Mouse (Mus musculus) mouse embryonic stem cell (cell line): ENCODE measurements at regions not wholly inside any gene's neighbourhood (a gene's known extent, or its start where the extent isn't known, plus 50 kb on each side); places are given as distances from the start of the nearest gene placed in this dataset.
"Not testable (repeated sequence)": the region's sequence is repeated elsewhere in the genome, so short reads cannot be mapped to it uniquely, and the experiment has no call there.

Experiments
- in situ Hi-C, 2 experiments: fragments of 300-500 bp; cut with MboI; formaldehyde crosslinking; loops; 1 replicate in 1 of 2; 3 replicates in 1 of 2; pipeline ENCODE4 v1.14.3; 2019 to 2020; ENCODE audit warnings: low sequenced_read_pairs in 2 of 2, low pct_unique_long_range_greater_than_20kb in 1 of 2, mixed read lengths in 1 of 2; ENCODE audit not compliant: unreplicated experiment in 1 of 2

GRCm38 (mm10) chr9:25655767-25656513, 174.6 kb downstream of the Eepd1 start:
- in situ Hi-C loops: no loop called here

- in situ Hi-C loops: no loop called here
These were observed 175.2 kb downstream of the Eepd1 start for GRCm38 (mm10) chr9:25656534-25656933.

GRCm38 (mm10) chr9:25683635-25684333, 202.4 kb downstream of the Eepd1 start:
- in situ Hi-C loops: loop anchor here in 1 of 2 experiments (25.0 kb wide), 1 partner anchor 1104 kb away; no protein-coding TSS in a partner anchor

GRCm38 (mm10) chr9:25693632-25694031, 212.3 kb downstream of the Eepd1 start:
- in situ Hi-C loops: loop anchor here in 1 of 2 experiments (25.0 kb wide), 1 partner anchor 1094 kb away; no protein-coding TSS in a partner anchor

- in situ Hi-C loops: loop anchor here in 1 of 2 experiments (25.0 kb wide), 1 partner anchor 1092 kb away; no protein-coding TSS in a partner anchor
These were observed 213.7 kb downstream of the Eepd1 start for GRCm38 (mm10) chr9:25695018-25695417.

- in situ Hi-C loops: no loop called here
These were observed 232.3 kb downstream of the Eepd1 start for GRCm38 (mm10) chr9:25713636-25714035.

GRCm38 (mm10) chr9:25744162-25744561, 262.8 kb downstream of the Eepd1 start:
- in situ Hi-C loops: no loop called here

GRCm38 (mm10) chr9:25751138-25751537, 269.8 kb downstream of the Eepd1 start:
- in situ Hi-C loops: no loop called here

GRCm38 (mm10) chr9:25773899-25774298, 292.6 kb downstream of the Eepd1 start:
- in situ Hi-C loops: no loop called here

- in situ Hi-C loops: no loop called here
These were observed 301.3 kb downstream of the Eepd1 start for GRCm38 (mm10) chr9:25782631-25783030.

GRCm38 (mm10) chr9:25795142-25795910, 314.0 kb downstream of the Eepd1 start:
- in situ Hi-C loops: no loop called here

GRCm38 (mm10) chr9:25809562-25809961, 328.2 kb downstream of the Eepd1 start:
- in situ Hi-C loops: no loop called here

GRCm38 (mm10) chr9:25833295-25833694, 351.9 kb downstream of the Eepd1 start:
- in situ Hi-C loops: no loop called here

- in situ Hi-C loops: not testable (repeated sequence)
These were observed 368.6 kb downstream of the Eepd1 start for GRCm38 (mm10) chr9:25849914-25850313.

- in situ Hi-C loops: not testable (repeated sequence)
These were observed 369.3 kb downstream of the Eepd1 start for GRCm38 (mm10) chr9:25850608-25851007.

- in situ Hi-C loops: no loop called here
These were observed 373.2 kb downstream of the Eepd1 start for GRCm38 (mm10) chr9:25854545-25854944.

GRCm38 (mm10) chr9:25870260-25870659, 388.9 kb downstream of the Eepd1 start:
- in situ Hi-C loops: no loop called here

GRCm38 (mm10) chr9:25896333-25896905, 415.1 kb downstream of the Eepd1 start:
- in situ Hi-C loops: no loop called here
